Mouse (Mus musculus): ENCODE measurements around the gene Abcc9.
A peak's percentile ranks its signal among the peaks of the same experiment; 100 is the strongest.

Abcc9 gene

GRCm38 (mm10) chr6:142614324-142614723 lies 87.8 kb downstream of the Abcc9 start:
- no peak for DNase-seq (ENCODE audit: low spot score in 2 of 2)

- DNase-seq (ENCODE audit: low spot score in 2 of 2): peak in 1 of 2 experiments; percentile 30
Observed at GRCm38 (mm10) chr6:142612366-142612765, 89.7 kb downstream of the Abcc9 start.

- DNase-seq (ENCODE audit: low spot score in 2 of 2): peak in 1 of 2 experiments; percentile 31
Observed at GRCm38 (mm10) chr6:142609401-142610373, 92.4 kb downstream of the Abcc9 start.

- DNase-seq (ENCODE audit: low spot score in 2 of 2): no peak
Observed at GRCm38 (mm10) chr6:142607080-142607479, 95.0 kb downstream of the Abcc9 start.

- no peak for DNase-seq (ENCODE audit: low spot score in 2 of 2)
Observed at GRCm38 (mm10) chr6:142602772-142603171, 99.3 kb downstream of the Abcc9 start.

- DNase-seq (ENCODE audit: low spot score in 2 of 2): no peak
Observed at GRCm38 (mm10) chr6:142578831-142579230, 123.3 kb downstream of the Abcc9 start.

- DNase-seq (ENCODE audit: low spot score in 2 of 2): no peak
Observed at GRCm38 (mm10) chr6:142577801-142578200, 124.3 kb downstream of the Abcc9 start.

GRCm38 (mm10) chr6:142572876-142573275 lies 129.2 kb downstream of the Abcc9 start:
- no peak for DNase-seq (ENCODE audit: low spot score in 2 of 2)

- DNase-seq (ENCODE audit: low spot score in 2 of 2): no peak
Observed at GRCm38 (mm10) chr6:142571629-142572360, 130.3 kb downstream of the Abcc9 start.

- DNase-seq (ENCODE audit: low spot score in 2 of 2): peak; percentile 28 to 71
Observed at GRCm38 (mm10) chr6:142571055-142571618, 131.0 kb downstream of the Abcc9 start, which contains the start of gene Kcnj8. Gene Kcnj8 (minus strand): TSS chr6:142571614.

- no peak for DNase-seq (ENCODE audit: low spot score in 2 of 2)
Observed at GRCm38 (mm10) chr6:142570046-142570770, 131.9 kb downstream of the Abcc9 start.

GRCm38 (mm10) chr6:142568713-142569357 lies 133.3 kb downstream of the Abcc9 start:
- no peak for DNase-seq (ENCODE audit: low spot score in 2 of 2)

- peak in 1 of 2 experiments; percentile 20 for DNase-seq (ENCODE audit: low spot score in 2 of 2)
Observed at GRCm38 (mm10) chr6:142567452-142567851, 134.7 kb downstream of the Abcc9 start.

- no peak for DNase-seq (ENCODE audit: low spot score in 2 of 2)
Observed at GRCm38 (mm10) chr6:142564746-142565145, 137.4 kb downstream of the Abcc9 start.

- no peak for DNase-seq (ENCODE audit: low spot score in 2 of 2)
Observed at GRCm38 (mm10) chr6:142561151-142561550, 141.0 kb downstream of the Abcc9 start.

- DNase-seq (ENCODE audit: low spot score in 2 of 2): no peak
Observed at GRCm38 (mm10) chr6:142558772-142559679, 143.1 kb downstream of the Abcc9 start.

GRCm38 (mm10) chr6:142558076-142558475 lies 144.0 kb downstream of the Abcc9 start:
- no peak for DNase-seq (ENCODE audit: low spot score in 2 of 2)

GRCm38 (mm10) chr6:142555988-142556387 lies 146.1 kb downstream of the Abcc9 start:
- no peak for DNase-seq (ENCODE audit: low spot score in 2 of 2)

- no peak for DNase-seq (ENCODE audit: low spot score in 2 of 2)
Observed at GRCm38 (mm10) chr6:142551482-142551881, 150.6 kb downstream of the Abcc9 start.

GRCm38 (mm10) chr6:142550871-142551270 lies 151.2 kb downstream of the Abcc9 start:
- no peak for DNase-seq (ENCODE audit: low spot score in 2 of 2)
